Mouse (Mus musculus) CH12.LX (cell line): Measurements from ENCODE around the gene Plekhm1.

Source experiments
- CHD2 ChIP-seq: IDR thresholded peaks from 2 replicates; pipeline ENCODE4 v1.6.1; 2011; ENCODE audit warnings: low read length, improper control_type of control experiment
- CTCF ChIP-seq, 2 experiments: IDR thresholded peaks in 1 of 2; conservative IDR thresholded peaks in 1 of 2; 2 replicates each; pipeline ENCODE4 v1.5.1; 2011 to 2012; ENCODE audit warnings: low read depth in 2 of 2, low read length in 2 of 2, improper control_type of control experiment in 1 of 2, inconsistent platforms in 1 of 2, mild to moderate bottlenecking in 1 of 2, moderate library complexity in 1 of 2
- E2F4 ChIP-seq: IDR thresholded peaks from 2 replicates; pipeline ENCODE4 v1.6.1; 2011; ENCODE audit warnings: low read depth, low read length, improper control_type of control experiment; ENCODE audit not compliant: insufficient replicate concordance
- ELF1 ChIP-seq: IDR thresholded peaks from 2 replicates; pipeline ENCODE4 v1.6.1; 2014; ENCODE audit warnings: low read depth, mild to moderate bottlenecking, inconsistent platforms, low read length, improper control_type of control experiment
- GABPA ChIP-seq: IDR thresholded peaks from 2 replicates; pipeline ENCODE4 v1.6.1; 2012; ENCODE audit warnings: low read depth, low read length, improper control_type of control experiment, inconsistent platforms; ENCODE audit not compliant: insufficient replicate concordance
- MAZ ChIP-seq: IDR thresholded peaks from 2 replicates; pipeline ENCODE4 v1.6.1; 2012; ENCODE audit warnings: low read depth, mild to moderate bottlenecking, inconsistent platforms, low read length, improper control_type of control experiment, moderate library complexity
- NRF1 ChIP-seq: IDR thresholded peaks from 2 replicates; pipeline ENCODE4 v1.6.1; 2014; ENCODE audit warnings: low read depth, mild to moderate bottlenecking, inconsistent platforms, low read length, improper control_type of control experiment, moderate library complexity
- POLR2A ChIP-seq: IDR thresholded peaks from 2 replicates; pipeline ENCODE4 v1.6.1; 2011; ENCODE audit warnings: low read depth, mild to moderate bottlenecking, improper control_type of control experiment, low read length
- TCF12 ChIP-seq: IDR thresholded peaks from 2 replicates; pipeline ENCODE4 v1.6.1; 2014; ENCODE audit warnings: low read depth, mild to moderate bottlenecking, inconsistent platforms, low read length, improper control_type of control experiment

GRCm38 (mm10) chr11:103338671-103339070, 73.8 kb downstream of the Plekhm1 start:
- no peak for TF ChIP-seq CTCF (conservative IDR thresholded peaks at IDR 0.05 in 1 of 2, IDR thresholded peaks at IDR 0.05 in 1 of 2; ENCODE audit: low read depth in 2 of 2, low read length in 2 of 2)
- TF ChIP-seq CHD2: no peak
- no peak for TF ChIP-seq E2F4
- no peak for TF ChIP-seq NRF1
- no peak for TF ChIP-seq GABPA
- TF ChIP-seq MAZ: no peak
- no peak for TF ChIP-seq POLR2A
- TF ChIP-seq ELF1: no peak
- no peak for TF ChIP-seq TCF12
